Mouse (Mus musculus): ENCODE measurements around the gene Fes. TPM values are rescaled to one million over a fixed set of nuclear protein-coding genes. Genes with fewer than 3 reads are reported as not detected.

Gene Fes
- polyA plus RNA-seq, 1 experiment = 52.8 TPM

DNA sequence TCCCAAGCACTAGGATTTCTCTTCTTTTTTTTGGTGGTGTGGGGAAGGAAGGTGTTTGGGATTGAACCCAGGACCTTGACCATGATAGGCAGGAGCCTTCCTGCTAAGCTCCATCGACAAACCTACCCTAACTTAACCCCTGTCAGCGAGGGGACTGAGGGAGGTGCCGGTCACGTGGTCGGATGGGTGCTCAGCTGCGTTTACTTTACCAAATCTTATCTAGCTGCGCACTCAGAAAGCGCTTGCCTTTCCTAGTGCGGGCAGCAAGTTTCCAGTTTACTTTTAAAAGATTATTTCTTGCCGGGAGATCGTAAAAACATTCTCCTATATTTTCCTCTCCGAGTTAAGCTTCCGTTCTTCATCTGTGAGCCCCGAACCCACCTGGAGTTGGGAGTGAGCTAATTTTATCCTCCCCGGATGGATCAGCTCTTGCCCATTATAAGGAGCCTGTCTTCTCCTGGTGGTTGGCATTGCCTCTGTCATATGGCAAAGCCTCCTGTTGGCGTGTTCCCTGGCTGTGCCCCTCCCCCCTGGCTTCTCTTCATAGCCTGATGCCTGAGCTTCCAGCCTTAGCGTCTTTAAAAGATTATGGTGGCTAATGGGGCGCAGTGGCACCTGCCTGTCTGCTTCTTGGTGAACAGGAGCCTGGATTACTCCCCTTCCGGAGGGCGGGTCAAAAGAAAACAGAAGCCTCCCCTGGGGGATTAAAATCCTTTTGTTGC is 35.2 kb upstream of the Fes start:
- Histone ChIP-seq H3K27me3 (ENCODE audit: control insufficient read depth, insufficient read depth, low read length) (no peaks in the 10 kb centered on the region), H3K4me3 (ENCODE audit: extremely low read depth, insufficient read depth, insufficient read length) (no peak overlapping the region), H3K27ac (ENCODE audit: insufficient read depth, low read length) (no peak overlapping the region), H3K36me3 (ENCODE audit: control insufficient read depth, insufficient read depth, low read length) (no peaks in the 10 kb centered on the region), H3K4me1 (ENCODE audit: control insufficient read depth, insufficient read depth, insufficient read length) (no peaks in the 10 kb centered on the region)
- no peak for DNase-seq (ENCODE audit: low read depth in 1 of 2, low spot score in 2 of 2)
- 45% methylated on average over 20 of the region's 20 CpGs for WGBS
- TF ChIP-seq POLR2A (IDR thresholded peaks at IDR 0.05; ENCODE audit: low read depth, low read length) (no peak), CTCF (IDR thresholded peaks at IDR 0.05; ENCODE audit: extremely low read depth, insufficient read depth, insufficient read length, insufficient replicate concordance) (no peak)

DNA sequence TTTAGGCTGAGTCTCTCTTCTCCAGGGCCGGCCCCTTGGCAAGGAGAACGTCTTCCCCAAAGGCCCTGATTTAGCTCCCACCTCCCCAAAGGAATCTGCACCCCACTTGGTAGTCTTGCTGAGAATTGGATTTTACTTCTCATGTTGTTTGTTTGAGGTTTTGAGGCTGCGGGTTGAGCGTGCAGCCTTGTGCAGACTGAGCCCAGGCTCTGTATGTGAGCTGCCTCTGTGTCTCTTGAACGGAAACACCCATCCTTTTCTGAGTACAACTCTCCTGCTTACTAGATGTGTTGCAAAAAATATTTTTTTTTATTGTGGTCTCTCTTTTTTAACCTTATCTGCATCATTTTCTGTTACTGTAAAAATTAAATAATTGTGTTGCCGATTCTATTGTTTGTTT is 33.8 kb upstream of the Fes start:
- DNase-seq (ENCODE audit: low read depth in 1 of 2, low spot score in 2 of 2) = no peak
- TF ChIP-seq POLR2A (IDR thresholded peaks at IDR 0.05; ENCODE audit: low read depth, low read length) (no peak), CTCF (IDR thresholded peaks at IDR 0.05; ENCODE audit: extremely low read depth, insufficient read depth, insufficient read length, insufficient replicate concordance) (no peak)
- no peaks in the 10 kb centered on the region for H3K4me1 ChIP-seq (ENCODE audit: control insufficient read depth, insufficient read depth, insufficient read length)
- H3K27me3 ChIP-seq (ENCODE audit: control insufficient read depth, insufficient read depth, low read length) = no peaks in the 10 kb centered on the region
- H3K4me3 ChIP-seq (ENCODE audit: extremely low read depth, insufficient read depth, insufficient read length) = no peak overlapping the region
- H3K27ac ChIP-seq (ENCODE audit: insufficient read depth, low read length) = no peak overlapping the region
- WGBS = 88% methylated on average over 6 of the region's 6 CpGs
- no peaks in the 10 kb centered on the region for H3K36me3 ChIP-seq (ENCODE audit: control insufficient read depth, insufficient read depth, low read length)

DNA sequence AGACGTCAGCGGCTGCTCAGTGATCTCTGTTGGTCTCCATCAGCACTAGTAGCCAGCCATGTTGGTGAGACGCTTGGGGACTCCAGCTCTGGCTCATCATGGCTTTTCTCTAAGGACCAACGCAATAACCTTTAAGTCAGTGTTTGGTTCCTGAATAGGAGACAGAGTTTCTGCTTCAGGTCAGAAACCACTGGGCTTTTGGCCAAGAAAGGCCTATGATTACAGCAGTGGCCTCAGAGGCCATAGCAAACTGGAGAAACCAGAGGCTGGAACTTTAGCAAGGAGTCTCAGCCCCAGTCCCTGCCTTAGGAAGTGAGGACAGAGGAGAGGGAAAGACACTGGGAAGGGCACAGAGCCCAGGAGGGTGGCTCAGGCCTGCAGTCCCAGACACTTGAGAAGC is 32.8 kb upstream of the Fes start:
- Histone ChIP-seq H3K36me3 (ENCODE audit: control insufficient read depth, insufficient read depth, low read length) (no peaks in the 10 kb centered on the region), H3K27ac (ENCODE audit: insufficient read depth, low read length) (no peak overlapping the region), H3K4me1 (ENCODE audit: control insufficient read depth, insufficient read depth, insufficient read length) (no peaks in the 10 kb centered on the region), H3K4me3 (ENCODE audit: extremely low read depth, insufficient read depth, insufficient read length) (no peak overlapping the region), H3K27me3 (ENCODE audit: control insufficient read depth, insufficient read depth, low read length) (no peaks in the 10 kb centered on the region)
- DNase-seq (ENCODE audit: low read depth in 1 of 2, low spot score in 2 of 2) = no peak
- TF ChIP-seq CTCF (IDR thresholded peaks at IDR 0.05; ENCODE audit: extremely low read depth, insufficient read depth, insufficient read length, insufficient replicate concordance) (no peak), POLR2A (IDR thresholded peaks at IDR 0.05; ENCODE audit: low read depth, low read length) (no peak)
- 89% methylated on average over 4 of the region's 4 CpGs for WGBS

DNA sequence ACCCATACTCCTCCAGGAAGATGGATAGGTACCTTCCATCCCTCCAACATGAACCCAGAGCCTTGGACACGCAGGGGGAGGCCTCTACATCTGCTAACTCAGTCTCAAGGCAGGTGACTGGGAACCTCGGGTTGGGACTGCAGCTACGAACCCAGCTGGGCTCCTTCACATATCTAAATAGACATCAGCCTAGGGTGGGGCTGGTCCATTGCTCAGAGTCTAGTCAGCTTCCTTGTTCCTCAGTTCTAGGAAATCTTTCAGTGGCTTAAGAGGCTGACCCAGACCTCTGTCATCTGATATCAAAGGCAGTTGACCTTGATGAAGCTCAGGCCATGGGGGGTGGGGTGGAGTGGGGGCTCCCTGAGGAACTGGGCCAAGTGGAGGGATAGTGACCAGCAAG is 31.5 kb upstream of the Fes start:
- no peaks in the 10 kb centered on the region for H3K36me3 ChIP-seq (ENCODE audit: control insufficient read depth, insufficient read depth, low read length)
- H3K4me3 ChIP-seq (ENCODE audit: extremely low read depth, insufficient read depth, insufficient read length) = no peak overlapping the region
- H3K4me1 ChIP-seq (ENCODE audit: control insufficient read depth, insufficient read depth, insufficient read length) = no peaks in the 10 kb centered on the region
- no peak overlapping the region for H3K27ac ChIP-seq (ENCODE audit: insufficient read depth, low read length)
- TF ChIP-seq CTCF (IDR thresholded peaks at IDR 0.05; ENCODE audit: extremely low read depth, insufficient read depth, insufficient read length, insufficient replicate concordance) (no peak), POLR2A (IDR thresholded peaks at IDR 0.05; ENCODE audit: low read depth, low read length) (no peak)
- WGBS = 70% methylated on average over 3 of the region's 3 CpGs
- DNase-seq (ENCODE audit: low read depth in 1 of 2, low spot score in 2 of 2) = no peak
- H3K27me3 ChIP-seq (ENCODE audit: control insufficient read depth, insufficient read depth, low read length) = no peaks in the 10 kb centered on the region

DNA sequence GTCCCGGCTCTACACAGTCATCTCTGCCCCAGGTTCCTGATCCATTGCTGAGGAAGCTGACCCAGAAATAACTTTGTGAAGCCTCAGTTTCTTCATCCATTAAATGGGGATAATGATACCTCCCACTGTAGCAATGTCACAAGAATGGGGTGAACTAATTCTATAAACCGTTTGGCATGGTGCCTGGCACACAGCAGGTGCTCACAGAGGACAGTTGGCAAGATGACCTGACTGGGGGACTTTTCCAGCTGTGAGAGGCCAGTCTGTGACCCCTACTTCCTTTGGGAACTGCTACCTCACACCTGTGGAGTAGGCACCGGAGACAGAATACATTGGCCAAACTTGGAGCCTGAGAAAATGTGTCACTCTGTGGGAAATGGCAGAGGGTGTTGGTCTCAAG is 30.3 kb upstream of the Fes start:
- Histone ChIP-seq H3K4me3 (ENCODE audit: extremely low read depth, insufficient read depth, insufficient read length) (no peak overlapping the region), H3K27ac (ENCODE audit: insufficient read depth, low read length) (no peak overlapping the region), H3K36me3 (ENCODE audit: control insufficient read depth, insufficient read depth, low read length) (no peaks in the 10 kb centered on the region), H3K27me3 (ENCODE audit: control insufficient read depth, insufficient read depth, low read length) (no peaks in the 10 kb centered on the region), H3K4me1 (ENCODE audit: control insufficient read depth, insufficient read depth, insufficient read length) (no peaks in the 10 kb centered on the region)
- WGBS = 84% methylated on average over 3 of the region's 3 CpGs
- no peak for TF ChIP-seq CTCF (IDR thresholded peaks at IDR 0.05; ENCODE audit: extremely low read depth, insufficient read depth, insufficient read length, insufficient replicate concordance)
- no peak for TF ChIP-seq POLR2A (IDR thresholded peaks at IDR 0.05; ENCODE audit: low read depth, low read length)
- DNase-seq (ENCODE audit: low read depth in 1 of 2, low spot score in 2 of 2) = no peak

DNA sequence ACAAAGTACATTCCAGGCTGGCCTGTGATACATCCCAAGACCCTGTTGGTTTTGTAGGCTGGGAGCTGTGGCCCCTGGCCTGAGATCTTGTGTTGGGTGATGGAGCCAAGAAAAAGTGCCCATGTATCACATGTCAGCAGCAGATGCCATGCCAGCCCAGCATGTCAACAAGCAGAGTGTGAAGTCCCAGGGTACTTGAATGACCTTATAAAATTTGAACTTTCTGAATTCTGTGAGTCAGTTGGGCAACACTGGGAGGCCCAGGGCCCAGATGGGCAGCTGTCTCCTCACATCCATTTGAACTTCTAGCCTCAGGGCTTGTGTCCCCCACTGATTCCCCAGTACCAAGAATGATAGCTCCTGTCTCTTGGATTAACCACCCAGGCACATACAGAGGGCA is 29.9 kb upstream of the Fes start:
- Histone ChIP-seq H3K27ac (ENCODE audit: insufficient read depth, low read length) (no peak overlapping the region), H3K4me3 (ENCODE audit: extremely low read depth, insufficient read depth, insufficient read length) (no peak overlapping the region), H3K36me3 (ENCODE audit: control insufficient read depth, insufficient read depth, low read length) (no peaks in the 10 kb centered on the region), H3K27me3 (ENCODE audit: control insufficient read depth, insufficient read depth, low read length) (no peaks in the 10 kb centered on the region), H3K4me1 (ENCODE audit: control insufficient read depth, insufficient read depth, insufficient read length) (no peaks in the 10 kb centered on the region)
- DNase-seq (ENCODE audit: low read depth in 1 of 2, low spot score in 2 of 2) = no peak
- no peak for TF ChIP-seq POLR2A (IDR thresholded peaks at IDR 0.05; ENCODE audit: low read depth, low read length)
- no peak for TF ChIP-seq CTCF (IDR thresholded peaks at IDR 0.05; ENCODE audit: extremely low read depth, insufficient read depth, insufficient read length, insufficient replicate concordance)

DNA sequence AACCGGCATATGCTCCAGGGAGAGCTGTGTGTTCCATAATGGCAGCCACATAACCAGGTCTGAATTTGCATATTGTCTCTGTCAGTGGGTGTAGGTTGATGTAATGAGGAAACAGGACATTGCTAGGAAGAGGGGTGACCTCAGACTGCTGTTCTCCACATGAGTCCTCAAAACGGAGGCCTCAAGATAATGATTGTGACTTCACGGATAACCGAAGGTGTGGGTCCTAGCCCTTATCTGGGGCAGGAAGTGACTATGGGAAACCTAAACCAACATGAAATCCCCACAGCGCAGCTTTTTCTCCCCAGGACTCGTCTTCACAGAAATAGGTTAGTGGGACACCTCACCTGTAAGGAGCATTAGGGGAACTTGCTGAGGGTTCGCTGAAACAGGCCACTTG is 29.2 kb upstream of the Fes start:
- Histone ChIP-seq H3K4me3 (ENCODE audit: extremely low read depth, insufficient read depth, insufficient read length) (no peak overlapping the region), H3K4me1 (ENCODE audit: control insufficient read depth, insufficient read depth, insufficient read length) (no peaks in the 10 kb centered on the region), H3K27ac (ENCODE audit: insufficient read depth, low read length) (no peak overlapping the region), H3K36me3 (ENCODE audit: control insufficient read depth, insufficient read depth, low read length) (no peaks in the 10 kb centered on the region), H3K27me3 (ENCODE audit: control insufficient read depth, insufficient read depth, low read length) (no peaks in the 10 kb centered on the region)
- no peak for DNase-seq (ENCODE audit: low read depth in 1 of 2, low spot score in 2 of 2)
- 46% methylated on average over 7 of the region's 7 CpGs for WGBS
- TF ChIP-seq CTCF (IDR thresholded peaks at IDR 0.05; ENCODE audit: extremely low read depth, insufficient read depth, insufficient read length, insufficient replicate concordance) (no peak), POLR2A (IDR thresholded peaks at IDR 0.05; ENCODE audit: low read depth, low read length) (no peak)

Data from spleen, adult 2 months (tissue).